Mouse (Mus musculus) liver, adult 2 months (tissue): ENCODE measurements around the gene Lrrc2. TPM values are rescaled to one million over a fixed set of nuclear protein-coding genes. Genes with fewer than 3 reads are reported as not detected.
A peak's percentile ranks its signal among the peaks of the same experiment; 100 is the strongest.

ENCODE experiments used
- DNase-seq: peaks from one replicate; pipeline ENCODE4 v3.0.0-alpha.2; 2011; ENCODE audit warnings: low read depth, low spot score; ENCODE audit errors: extremely low read depth
- H3K27ac ChIP-seq: fragments of 200-500 bp; replicated peaks from 2 replicates; pipeline ENCODE4 v1.5.1; 2012; ENCODE audit warnings: low read depth, mild to moderate bottlenecking, control low read depth, inconsistent platforms, low read length; ENCODE audit not compliant: insufficient read depth
- H3K27me3 ChIP-seq: fragments of 200-500 bp; 2 replicates; pipeline ENCODE4 v1.6.1; 2012; ENCODE audit warnings: mild to moderate bottlenecking, moderate library complexity, low read length, inconsistent platforms; ENCODE audit not compliant: control insufficient read depth, insufficient read depth
- H3K36me3 ChIP-seq: fragments of 200-500 bp; 2 replicates; pipeline ENCODE4 v1.6.1; 2012; ENCODE audit warnings: low read length, inconsistent platforms; ENCODE audit not compliant: control insufficient read depth, insufficient read depth
- H3K4me1 ChIP-seq: fragments of 200-500 bp; 2 replicates; pipeline ENCODE4 v1.6.1; 2011; ENCODE audit warnings: low read length; ENCODE audit not compliant: control insufficient read depth, insufficient read depth
- H3K4me3 ChIP-seq: fragments of 200-500 bp; 2 replicates; pipeline ENCODE4 v1.5.1; 2011; ENCODE audit warnings: low read depth, mild to moderate bottlenecking, control low read depth, low read length, moderate library complexity; ENCODE audit not compliant: insufficient read depth
- H3K79me2 ChIP-seq: fragments of 200-500 bp; 2 replicates; pipeline ENCODE4 v1.6.1; 2012; ENCODE audit warnings: inconsistent platforms, mild to moderate bottlenecking, low read length, moderate library complexity; ENCODE audit not compliant: control insufficient read depth, insufficient read depth
- H3K9ac ChIP-seq: fragments of 200-500 bp; 2 replicates; pipeline ENCODE4 v1.6.1; 2012; ENCODE audit warnings: low read depth, mild to moderate bottlenecking, control low read depth, inconsistent platforms, low read length
- CTCF ChIP-seq: fragments of 200-500 bp; IDR thresholded peaks from 2 replicates; pipeline ENCODE4 v1.5.1; 2011; ENCODE audit warnings: low read depth, low read length, control low read depth
- POLR2A ChIP-seq: fragments of 200-500 bp; IDR thresholded peaks from 2 replicates; pipeline ENCODE4 v1.6.1; 2011; ENCODE audit warnings: low read length, control low read depth; ENCODE audit not compliant: insufficient read depth; ENCODE audit errors: extremely low read depth
- WGBS: fragments of 180-500 bp; shearing (Covaris S2); methylation state at CpG from one replicate; pipeline ENCODE4 v1.1.7; 2018; 5-methylcytosine and 5-hydroxymethylcytosine counted together
- polyA plus RNA-seq: library from polyadenylated mRNA; depleted of rRNA; stranded (reverse); fragments of >200 nt; gene quantifications from 2 replicates; pipeline ENCODE4 v1.2.3, GENCODE M21; 2012
- total RNA-seq: library from RNA; depleted of rRNA; stranded (reverse); fragments of >200 nt; gene quantifications from 2 replicates; pipeline ENCODE4 v1.2.3, GENCODE M21; 2014

Lrrc2 gene
- total and polyA plus RNA-seq, 2 experiments = 0.46 TPM; not detected in 1

GRCm38 (mm10) chr9:110909371-110909967 lies 41.9 kb upstream of the Lrrc2 start:
- Histone ChIP-seq H3K79me2 (no peaks in the 10 kb centered on the region), H3K9ac (no peak overlapping the region), H3K36me3 (no peaks in the 10 kb centered on the region), H3K4me1 (no peaks in the 10 kb centered on the region), H3K4me3 (no peak overlapping the region), H3K27me3 (no peaks in the 10 kb centered on the region), H3K27ac (no peak overlapping the region)
- no peak for DNase-seq
- TF ChIP-seq POLR2A (no peak), CTCF (no peak)
- 81% methylated on average over 6 of the region's 6 CpGs for WGBS

- Histone ChIP-seq H3K27ac (no peak overlapping the region), H3K79me2 (no peaks in the 10 kb centered on the region), H3K4me1 (no peaks in the 10 kb centered on the region), H3K9ac (no peak overlapping the region), H3K36me3 (no peaks in the 10 kb centered on the region), H3K27me3 (no peaks in the 10 kb centered on the region), H3K4me3 (no peak overlapping the region)
- TF ChIP-seq POLR2A (no peak), CTCF (no peak)
- no peak for DNase-seq
- 65% methylated on average over 21 of the region's 21 CpGs for WGBS
Measured at GRCm38 (mm10) chr9:110914631-110915236, 36.6 kb upstream of the Lrrc2 start.

- 65% methylated on average over 8 of the region's 8 CpGs for WGBS
- no peak for DNase-seq
- no peaks in the 10 kb centered on the region for H3K27me3 ChIP-seq
- H3K36me3 ChIP-seq = no peaks in the 10 kb centered on the region
- no peak overlapping the region for H3K9ac ChIP-seq
- TF ChIP-seq POLR2A = no peak
- TF ChIP-seq CTCF = no peak
- no peak overlapping the region for H3K4me3 ChIP-seq
- no peaks in the 10 kb centered on the region for H3K79me2 ChIP-seq
- no peaks in the 10 kb centered on the region for H3K4me1 ChIP-seq
- H3K27ac ChIP-seq = no peak overlapping the region
Measured at GRCm38 (mm10) chr9:110915466-110915865, 35.9 kb upstream of the Lrrc2 start.

GRCm38 (mm10) chr9:110916786-110917185 lies 34.6 kb upstream of the Lrrc2 start, which contains the start of gene Fam240a:
TSS of gene Fam240a (minus strand) at chr9:110916861.
- no peak within 1 kb of the TSS for H3K27ac ChIP-seq
- no peaks in the 10 kb centered on the region for H3K27me3 ChIP-seq
- no peaks in the 10 kb centered on the region for H3K36me3 ChIP-seq
- WGBS = 87% methylated on average over 7 of the region's 7 CpGs
- DNase-seq = no peak
- H3K79me2 ChIP-seq = no peaks in the 10 kb centered on the region
- no peak within 1 kb of the TSS for H3K9ac ChIP-seq
- no peak within 1 kb of the TSS for H3K4me3 ChIP-seq
- TF ChIP-seq CTCF (no peak), POLR2A (no peak)
- H3K4me1 ChIP-seq = no peaks in the 10 kb centered on the region

GRCm38 (mm10) chr9:110920665-110921419 lies 30.5 kb upstream of the Lrrc2 start:
- Histone ChIP-seq H3K27me3 (no peaks in the 10 kb centered on the region), H3K4me1 (no peaks in the 10 kb centered on the region), H3K4me3 (no peak overlapping the region), H3K27ac (no peak overlapping the region), H3K9ac (no peak overlapping the region), H3K79me2 (no peaks in the 10 kb centered on the region), H3K36me3 (no peaks in the 10 kb centered on the region)
- TF ChIP-seq CTCF (no peak), POLR2A (no peak)
- DNase-seq = no peak
- WGBS = 59% methylated on average over 15 of the region's 15 CpGs

- no peaks in the 10 kb centered on the region for H3K4me1 ChIP-seq
- no peak overlapping the region for H3K4me3 ChIP-seq
- TF ChIP-seq CTCF (peak; percentile 95), POLR2A (no peak)
- H3K79me2 ChIP-seq = no peaks in the 10 kb centered on the region
- H3K9ac ChIP-seq = no peak overlapping the region
- 16% methylated on average over 7 of the region's 7 CpGs for WGBS
- DNase-seq = peak; percentile 40
- H3K27ac ChIP-seq = no peak overlapping the region
- no peaks in the 10 kb centered on the region for H3K27me3 ChIP-seq
- H3K36me3 ChIP-seq = no peaks in the 10 kb centered on the region
Measured at GRCm38 (mm10) chr9:110922759-110923158, 28.6 kb upstream of the Lrrc2 start.
